Comparison of ENCODE assay signal across 15 mouse cellular contexts in the genomic region with DNA sequence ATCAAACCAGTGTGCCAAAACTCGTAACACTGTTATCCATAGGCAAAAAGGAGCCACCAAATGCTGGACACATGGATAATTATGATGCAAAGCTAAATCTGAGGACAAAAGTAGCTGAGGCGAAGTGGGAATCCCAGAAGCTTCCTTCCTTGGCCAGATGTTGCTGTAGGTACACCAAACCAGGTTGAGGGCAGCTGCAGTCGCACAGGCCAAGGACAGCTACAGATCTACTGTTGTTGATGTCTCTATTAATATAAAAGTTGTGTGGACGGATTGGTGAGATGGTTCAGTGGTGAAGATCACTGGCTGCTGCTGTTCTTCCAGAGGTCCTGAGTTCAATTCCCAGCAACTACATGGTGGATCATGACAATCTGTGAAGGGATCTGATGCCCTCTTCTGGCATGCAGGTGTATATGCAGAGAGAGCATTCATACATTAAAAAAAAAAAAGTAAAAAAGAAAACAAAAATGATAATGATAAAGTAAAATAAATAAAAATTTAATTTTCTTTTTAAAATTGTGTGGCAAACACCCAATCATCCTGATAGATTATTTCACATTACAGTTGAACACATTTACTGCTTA. TPM values are rescaled to one million over a fixed set of nuclear protein-coding genes. Genes with fewer than 3 reads are reported as not detected.
A peak's percentile ranks its signal among the peaks of the same experiment; 100 is the strongest.
DNase-seq lines count a peak whose midpoint lies in the region; ATAC-seq and TF ChIP-seq lines count a peak whose summit lies in the region.
"Had no signal": no experiment of that assay in that cellular context is flagged by ENCODE, and none has a peak within 500 bp of the region (broad histone marks: within the 10 kb centered on the region; RNA-seq: fewer than 3 reads in every experiment).

No protein-coding gene starts in this region.

- H3K27me3 ChIP-seq in heart, adult 2 months (ENCODE audit: control insufficient read depth, insufficient read depth, low read length): no peaks in the 10 kb centered on the region
- no peaks in the 10 kb centered on the region for H3K27me3 ChIP-seq in lung, embryonic 14.5 days (ENCODE audit: insufficient read depth, low read length)
- H3K27me3 ChIP-seq in forebrain, embryonic 14.5 days (replicated peaks; ENCODE audit: control insufficient read depth, insufficient read depth, low read length): no peaks in the 10 kb centered on the region
- H3K27me3 ChIP-seq: embryonic facial prominence, embryonic 13.5 days; forebrain, embryonic 15.5 days; liver, embryonic 13.5 days; neural tube, embryonic 13.5 days had no signal

- no peak overlapping the region for H3K9ac ChIP-seq in heart, adult 2 months (ENCODE audit: low read depth, low read length)
- no peak overlapping the region for H3K9ac ChIP-seq in lung, embryonic 14.5 days
- no peak overlapping the region for H3K9ac ChIP-seq in forebrain, embryonic 14.5 days (ENCODE audit: low read length)
- H3K9ac ChIP-seq: embryonic facial prominence, embryonic 13.5 days; forebrain, embryonic 15.5 days; liver, embryonic 13.5 days; neural tube, embryonic 13.5 days had no signal

- no peak for TF ChIP-seq EP300 in heart, adult 2 months (IDR thresholded peaks at IDR 0.05; ENCODE audit: insufficient read depth, low read depth, low read length)

- DNase-seq in heart, adult 2 months: no peak
- DNase-seq in heart, adult 18-20 months: no peak
- no peak for DNase-seq in lung, embryonic 14.5 days
- DNase-seq in lung, adult 18-20 months: no peak
- DNase-seq in CD4-positive helper T cell, adult 2 months (ENCODE audit: low read depth, low spot score): peak; percentile 27
- DNase-seq in forebrain, embryonic 14.5 days (ENCODE audit: low spot score): no peak
- DNase-seq in adrenal gland, postnatal 4 days (ENCODE audit: low spot score in 2 of 2): no peak
- DNase-seq: cerebellum, adult 9-11 months; kidney, postnatal 14 days; liver, embryonic 13.5 days had no signal

- H3K4me2 ChIP-seq in lung, embryonic 14.5 days: no peak overlapping the region
- no peak overlapping the region for H3K4me2 ChIP-seq in forebrain, embryonic 14.5 days (ENCODE audit: low read length)
- H3K4me2 ChIP-seq: embryonic facial prominence, embryonic 13.5 days; forebrain, embryonic 15.5 days; liver, embryonic 13.5 days; neural tube, embryonic 13.5 days had no signal

- H3K4me1 ChIP-seq in heart, adult 2 months (ENCODE audit: control insufficient read depth, insufficient read depth, low read length): peaks cover 2% of the 10 kb centered on the region
- H3K4me1 ChIP-seq in lung, embryonic 14.5 days (ENCODE audit: insufficient read depth): no peaks in the 10 kb centered on the region
- H3K4me1 ChIP-seq in cortical plate, adult 2 months (ENCODE audit: control insufficient read depth, insufficient read depth, low read length): no peaks in the 10 kb centered on the region
- no peaks in the 10 kb centered on the region for H3K4me1 ChIP-seq in forebrain, embryonic 14.5 days (ENCODE audit: control insufficient read depth, insufficient read depth, low read length)
- H3K4me1 ChIP-seq: embryonic facial prominence, embryonic 13.5 days; forebrain, embryonic 15.5 days; hindbrain, embryonic 10.5 days; liver, embryonic 13.5 days; neural tube, embryonic 13.5 days had no signal

- TF ChIP-seq POLR2A in heart, adult 2 months (IDR thresholded peaks at IDR 0.05; ENCODE audit: insufficient read depth, low read depth, low read length): no peak
- TF ChIP-seq POLR2A in cortical plate, adult 2 months (IDR thresholded peaks at IDR 0.05; ENCODE audit: extremely low read depth, insufficient read depth, low read length): no peak

- peak; percentile 82 for TF ChIP-seq CTCF in heart, adult 2 months (IDR thresholded peaks at IDR 0.05)
- TF ChIP-seq CTCF in lung, embryonic 14.5 days (IDR thresholded peaks at IDR 0.05; ENCODE audit: low read depth): peak; percentile 58
- peak; percentile 24; the same call in 1 of the 2 replicates for TF ChIP-seq CTCF in cortical plate, adult 2 months (IDR thresholded peaks at IDR 0.05; ENCODE audit: extremely low read depth, insufficient read depth, low read length)

- no peak overlapping the region for H3K27ac ChIP-seq in heart, adult 2 months
- H3K27ac ChIP-seq in lung, embryonic 14.5 days (ENCODE audit: low read depth): no peak overlapping the region
- H3K27ac ChIP-seq in cortical plate, adult 2 months (ENCODE audit: insufficient read depth, low read length): no peak overlapping the region
- H3K27ac ChIP-seq in forebrain, embryonic 14.5 days (ENCODE audit: low read depth, low read length): no peak overlapping the region
- H3K27ac ChIP-seq: embryonic facial prominence, embryonic 13.5 days; forebrain, embryonic 15.5 days; hindbrain, embryonic 10.5 days; liver, embryonic 13.5 days; neural tube, embryonic 13.5 days had no signal

- H3K36me3 ChIP-seq in heart, adult 2 months (ENCODE audit: control insufficient read depth, insufficient read depth, low read length): no peaks in the 10 kb centered on the region; the same call in 1 of the 2 replicates
- peaks cover 13% of the 10 kb centered on the region; the same call in 1 of the 2 replicates for H3K36me3 ChIP-seq in lung, embryonic 14.5 days (ENCODE audit: insufficient read depth)
- H3K36me3 ChIP-seq in forebrain, embryonic 14.5 days (ENCODE audit: control insufficient read depth, insufficient read depth, low read length): 0 out of 2 replicates have a peak, but pooled peaks cover 6% of the 10 kb centered on the region
- H3K36me3 ChIP-seq: forebrain, embryonic 15.5 days had no signal

- H3K4me3 ChIP-seq in heart, adult 2 months: no peak overlapping the region
- H3K4me3 ChIP-seq in lung, embryonic 14.5 days (ENCODE audit: low read depth, low read length): no peak overlapping the region
- no peak overlapping the region for H3K4me3 ChIP-seq in cortical plate, adult 2 months (ENCODE audit: insufficient read depth, low read length)
- no peak overlapping the region for H3K4me3 ChIP-seq in forebrain, embryonic 14.5 days (ENCODE audit: low read depth, low read length)
- H3K4me3 ChIP-seq: embryonic facial prominence, embryonic 13.5 days; forebrain, embryonic 15.5 days; hindbrain, embryonic 10.5 days; liver, embryonic 13.5 days; neural tube, embryonic 13.5 days had no signal

- intact Hi-C loops in heart, adult 2 months (cut with DNase I): loop anchor here (1.0 to 5.0 kb wide), 4 partner anchors 97 to 731 kb away; partner anchors contain the start of gene B3gnt2

- WGBS in heart, adult 2 months: 95% methylated on average over 4 of the region's 4 CpGs
- 90% methylated on average over 4 of the region's 4 CpGs for WGBS in lung, embryonic 14.5 days
- 91% methylated on average over 4 of the region's 4 CpGs for WGBS in forebrain, embryonic 14.5 days

- no peak for ATAC-seq in lung, embryonic 14.5 days (ENCODE audit: insufficient read depth)
- no peak for ATAC-seq in forebrain, embryonic 14.5 days
- ATAC-seq: forebrain, embryonic 15.5 days had no signal

- H3K9me3 ChIP-seq in lung, embryonic 14.5 days (ENCODE audit: low read depth, low read length): no peaks in the 10 kb centered on the region
- no peaks in the 10 kb centered on the region for H3K9me3 ChIP-seq in forebrain, embryonic 14.5 days (replicated peaks; ENCODE audit: control insufficient read depth, low read length)
- H3K9me3 ChIP-seq: embryonic facial prominence, embryonic 13.5 days; forebrain, embryonic 15.5 days; hindbrain, embryonic 10.5 days; liver, embryonic 13.5 days; neural tube, embryonic 13.5 days had no signal

- H3K79me2 ChIP-seq in heart, adult 2 months (replicated peaks; ENCODE audit: control insufficient read depth, insufficient read depth, low read length): 0 out of 2 replicates have a peak, but pooled peaks cover 2% of the 10 kb centered on the region

RNA-seq across cellular contexts. Expression of gene Zrsr1, which starts 13.9 kb away (rescaled TPM):
- total RNA-seq in heart, adult 2 months (2021): 10 to 100 TPM; 15.1 to 22.0 TPM
- 4.6 and 7.2 TPM in 2 replicates for polyA plus RNA-seq in heart, adult 2 months (2012; rRNA removed)
- total RNA-seq in heart, adult 18-20 months (2021): 10 to 100 TPM; 18.5 to 19.3 TPM
- polyA plus RNA-seq in lung, embryonic 14.5 days (2014; fragmentation: Nextera tagmentation; extraction: Ambion mirVana): 2.8 and 3.3 TPM in 2 replicates
- polyA plus RNA-seq in cortical plate, adult 2 months (2012; rRNA removed): 54.6 and 58.5 TPM in 2 replicates
- 4.7 and 5.6 TPM in 2 replicates for polyA plus RNA-seq in forebrain, embryonic 14.5 days (2014; fragmentation: Nextera tagmentation; extraction: Ambion mirVana)
- 10 to 100 TPM; 20.6 to 21.9 TPM for total RNA-seq in adrenal gland, postnatal 4 days (2021)

RNA-seq across cellular contexts. Expression of gene Gm28048, which starts 24.0 kb away (rescaled TPM):
- total RNA-seq in heart, adult 2 months (2021): 1 to 10 TPM; 5.2 to 7.0 TPM
- 2.1 and 8.3 TPM in 2 replicates for polyA plus RNA-seq in heart, adult 2 months (2012; rRNA removed)
- total RNA-seq in heart, adult 18-20 months (2021): 1 to 10 TPM; 4.7 to 5.3 TPM
- 15.3 and 16.6 TPM in 2 replicates for polyA plus RNA-seq in lung, embryonic 14.5 days (2014; fragmentation: Nextera tagmentation; extraction: Ambion mirVana)
- polyA plus RNA-seq in cortical plate, adult 2 months (2012; rRNA removed): 4.5 and 7.3 TPM in 2 replicates
- polyA plus RNA-seq in forebrain, embryonic 14.5 days (2014; fragmentation: Nextera tagmentation; extraction: Ambion mirVana): 4.0 and 4.3 TPM in 2 replicates
- total RNA-seq in adrenal gland, postnatal 4 days (2021): 10 to 100 TPM; 45.7 to 50.1 TPM

RNA-seq across cellular contexts. Expression of gene Commd1, which starts 24.3 kb away (rescaled TPM):
- total RNA-seq in heart, adult 2 months (2021): 100 to 1,000 TPM; 138 to 158 TPM
- 26.7 and 40.1 TPM in 2 replicates for polyA plus RNA-seq in heart, adult 2 months (2012; rRNA removed)
- total RNA-seq in heart, adult 18-20 months (2021): 100 to 1,000 TPM; 154 to 162 TPM
- polyA plus RNA-seq in lung, embryonic 14.5 days (2014; fragmentation: Nextera tagmentation; extraction: Ambion mirVana): 409 and 422 TPM in 2 replicates
- 39.4 TPM in 2 replicates for polyA plus RNA-seq in cortical plate, adult 2 months (2012; rRNA removed)
- 285 and 304 TPM in 2 replicates for polyA plus RNA-seq in forebrain, embryonic 14.5 days (2014; fragmentation: Nextera tagmentation; extraction: Ambion mirVana)
- total RNA-seq in adrenal gland, postnatal 4 days (2021): 100 to 1,000 TPM; 110 to 113 TPM

RNA-seq across cellular contexts. Expression of gene Cct4, which starts 32.4 kb away (rescaled TPM):
- total RNA-seq in heart, adult 2 months (2021): 100 to 1,000 TPM; 114 to 129 TPM
- 54.2 and 72.3 TPM in 2 replicates for polyA plus RNA-seq in heart, adult 2 months (2012; rRNA removed)
- total RNA-seq in heart, adult 18-20 months (2021): 100 to 1,000 TPM; 136 to 137 TPM
- polyA plus RNA-seq in lung, embryonic 14.5 days (2014; fragmentation: Nextera tagmentation; extraction: Ambion mirVana): 302 and 320 TPM in 2 replicates
- 62.2 and 64.7 TPM in 2 replicates for polyA plus RNA-seq in cortical plate, adult 2 months (2012; rRNA removed)
- polyA plus RNA-seq in forebrain, embryonic 14.5 days (2014; fragmentation: Nextera tagmentation; extraction: Ambion mirVana): 378 and 395 TPM in 2 replicates
- total RNA-seq in adrenal gland, postnatal 4 days (2021): 100 to 1,000 TPM; 193 to 196 TPM

RNA-seq across cellular contexts. Expression of gene Fam161a, which starts 49.4 kb away (rescaled TPM):
- 1 to 10 TPM; 1.9 to 2.3 TPM for total RNA-seq in heart, adult 2 months (2021)
- polyA plus RNA-seq in heart, adult 2 months (2012; rRNA removed): 1.2 and 1.3 TPM in 2 replicates
- 1 to 10 TPM; 1.3 to 2.6 TPM for total RNA-seq in heart, adult 18-20 months (2021)
- 3.8 and 4.0 TPM in 2 replicates for polyA plus RNA-seq in lung, embryonic 14.5 days (2014; fragmentation: Nextera tagmentation; extraction: Ambion mirVana)
- 3.5 and 5.3 TPM in 2 replicates for polyA plus RNA-seq in cortical plate, adult 2 months (2012; rRNA removed)
- 3.2 and 4.1 TPM in 2 replicates for polyA plus RNA-seq in forebrain, embryonic 14.5 days (2014; fragmentation: Nextera tagmentation; extraction: Ambion mirVana)
- 10 to 100 TPM; 20.6 to 22.5 TPM for total RNA-seq in adrenal gland, postnatal 4 days (2021)

Comparison
In these comparisons a context has a peak if more than half of its experiments do, and no peak if none do; other contexts are left out.
1. CTCF ChIP-seq: peak in every context shown above with its lines; median percentile 82 in heart, adult 2 months; 58 in lung, embryonic 14.5 days; 24 in cortical plate, adult 2 months.